Mouse (Mus musculus) fat pad, adult 2 months (tissue): ENCODE measurements around the gene Sfmbt1.

Source experiments
- DNase-seq: peaks from one replicate; pipeline ENCODE4 v3.0.0-alpha.2; 2011; ENCODE audit warnings: low read depth, low spot score; ENCODE audit errors: extremely low read depth

The Sfmbt1 gene

GRCm38 (mm10) chr14:30870206-30871147, 155.8 kb downstream of the Sfmbt1 start:
- no peak for DNase-seq
